Mouse (Mus musculus) MN1 (cell line): ENCODE results near the gene Cilp.
"Not testable (repeated sequence)": the region's sequence is repeated elsewhere in the genome, so short reads cannot be mapped to it uniquely, and the experiment has no call there.

Experiments
- DNase-seq: peaks from one replicate; pipeline ENCODE4 v3.0.0-alpha.2; 2016; ENCODE audit warnings: low spot score

The Cilp gene

DNA sequence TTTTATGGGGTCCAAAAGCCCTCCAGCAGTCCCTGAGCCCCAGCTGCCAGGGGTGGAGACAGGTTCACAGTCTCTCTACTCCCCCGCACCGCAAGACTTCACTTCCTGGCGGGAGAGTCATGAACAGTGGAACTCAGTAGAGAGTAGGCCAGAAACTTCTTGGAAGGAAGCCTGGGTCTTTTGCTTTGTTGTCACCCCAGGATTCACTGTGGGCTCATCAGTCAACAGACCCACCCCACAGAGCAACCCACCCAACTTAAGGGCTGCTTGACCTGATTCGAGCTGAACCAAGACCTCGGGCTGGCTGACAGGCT, 16.6 kb upstream of the Cilp start:
- no peak for DNase-seq

DNA sequence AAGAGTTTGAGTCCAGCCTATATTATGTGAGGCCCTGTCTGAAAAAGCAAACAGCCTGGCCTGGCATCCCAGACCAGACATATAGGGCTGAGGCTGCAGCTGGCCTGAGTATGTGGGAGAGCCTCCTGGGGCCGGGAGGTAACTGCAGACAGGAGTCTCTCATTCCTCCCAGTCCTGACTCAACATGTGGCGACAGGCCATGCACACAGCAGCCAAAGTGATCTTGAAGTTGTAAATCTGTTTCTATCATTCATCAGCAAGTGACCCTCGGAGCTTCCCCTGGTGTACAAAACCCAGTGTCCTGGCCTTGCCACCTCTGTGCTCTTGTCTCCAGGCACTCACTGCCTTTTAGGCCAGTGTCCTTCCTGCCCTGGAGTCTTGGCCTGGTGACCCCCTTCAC, 13.0 kb upstream of the Cilp start:
- DNase-seq, result no peak

DNA sequence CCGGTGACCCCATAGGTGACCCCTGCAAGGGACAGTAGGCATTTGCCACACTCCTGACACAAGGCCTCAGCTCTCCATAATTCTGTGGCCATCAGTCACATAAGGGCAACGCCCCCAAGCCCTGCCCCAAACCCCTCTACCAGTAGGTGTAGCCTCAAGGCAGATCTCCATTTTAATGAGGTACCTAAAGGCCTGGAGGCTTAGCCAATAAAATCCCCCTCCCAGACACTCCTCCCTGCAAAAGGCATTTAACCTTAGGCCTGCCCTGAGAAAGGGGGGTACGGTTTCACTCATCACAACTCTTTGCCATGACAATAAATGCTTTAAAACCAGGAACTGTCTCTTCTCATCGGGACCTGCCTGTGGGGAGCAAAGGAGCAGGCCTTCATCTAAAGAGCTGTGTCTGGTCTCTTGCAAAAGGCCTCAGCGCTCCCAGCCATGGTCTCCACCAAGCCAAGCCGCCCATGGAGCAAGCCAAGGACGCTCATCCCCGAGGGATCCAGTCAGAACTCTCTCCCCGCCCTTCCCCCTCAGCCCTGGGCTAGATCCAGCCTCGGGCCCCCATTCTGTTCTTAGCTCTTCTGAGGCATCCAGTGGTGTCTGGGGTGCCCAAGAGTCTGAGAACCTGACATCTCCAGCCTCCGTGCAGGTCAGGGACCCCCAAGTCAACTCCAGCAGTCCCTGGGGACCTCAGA, 8.9 kb upstream of the Cilp start:
- no peak for DNase-seq

DNA sequence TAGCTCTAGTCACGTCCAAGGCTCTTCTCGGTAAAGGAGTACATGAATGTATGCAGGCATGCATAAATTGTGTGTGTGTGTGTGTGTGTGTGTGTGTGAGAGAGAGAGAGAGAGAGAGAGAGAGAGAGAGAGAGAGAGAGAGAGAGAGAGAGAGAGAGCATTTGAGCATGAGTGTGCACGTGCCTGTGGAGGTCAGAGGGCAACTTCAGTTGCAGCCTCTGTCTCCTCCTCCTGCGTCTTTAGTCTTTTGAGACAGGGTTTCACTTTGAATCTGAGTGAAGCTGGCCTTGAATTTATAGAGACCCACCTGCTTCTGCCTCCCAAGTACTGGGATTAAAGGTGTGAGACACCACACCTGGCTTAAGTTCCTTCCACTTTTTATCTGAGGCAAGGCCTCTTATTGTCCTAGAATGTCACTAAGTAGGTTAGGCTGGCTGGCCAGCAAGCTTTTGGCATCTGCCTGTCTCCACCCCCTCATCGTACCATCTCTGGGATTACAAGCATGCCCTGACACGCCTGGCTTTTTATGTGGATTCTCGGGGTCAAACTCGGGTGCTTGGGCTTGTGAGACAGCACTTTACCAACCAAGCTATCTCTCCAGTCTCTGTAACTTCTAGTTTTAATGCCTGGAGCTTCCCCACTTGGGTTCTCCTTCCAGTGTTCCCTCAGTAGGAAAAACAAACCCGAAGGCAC, 7.6 kb upstream of the Cilp start:
- DNase-seq, result no peak

DNA sequence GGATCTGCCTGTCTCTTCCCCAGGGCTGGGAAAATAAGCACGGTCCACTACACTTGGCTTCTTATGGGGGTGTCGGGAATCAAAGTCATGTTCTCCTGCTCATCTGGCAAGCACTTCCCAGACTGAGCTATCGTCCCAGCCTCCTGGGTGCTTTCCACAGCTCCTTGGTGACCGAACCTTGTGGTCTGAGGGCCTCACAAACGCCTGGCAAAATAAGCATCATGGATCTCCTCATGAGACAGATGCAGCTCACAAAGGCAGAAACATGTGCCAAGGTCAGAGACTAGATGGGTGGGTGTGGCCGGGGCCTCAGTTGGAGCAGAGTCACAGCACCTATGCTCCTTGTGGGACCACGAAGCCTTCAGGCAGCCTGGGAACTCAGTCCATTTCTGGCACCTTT, 5.6 kb upstream of the Cilp start:
- no peak for DNase-seq

DNA sequence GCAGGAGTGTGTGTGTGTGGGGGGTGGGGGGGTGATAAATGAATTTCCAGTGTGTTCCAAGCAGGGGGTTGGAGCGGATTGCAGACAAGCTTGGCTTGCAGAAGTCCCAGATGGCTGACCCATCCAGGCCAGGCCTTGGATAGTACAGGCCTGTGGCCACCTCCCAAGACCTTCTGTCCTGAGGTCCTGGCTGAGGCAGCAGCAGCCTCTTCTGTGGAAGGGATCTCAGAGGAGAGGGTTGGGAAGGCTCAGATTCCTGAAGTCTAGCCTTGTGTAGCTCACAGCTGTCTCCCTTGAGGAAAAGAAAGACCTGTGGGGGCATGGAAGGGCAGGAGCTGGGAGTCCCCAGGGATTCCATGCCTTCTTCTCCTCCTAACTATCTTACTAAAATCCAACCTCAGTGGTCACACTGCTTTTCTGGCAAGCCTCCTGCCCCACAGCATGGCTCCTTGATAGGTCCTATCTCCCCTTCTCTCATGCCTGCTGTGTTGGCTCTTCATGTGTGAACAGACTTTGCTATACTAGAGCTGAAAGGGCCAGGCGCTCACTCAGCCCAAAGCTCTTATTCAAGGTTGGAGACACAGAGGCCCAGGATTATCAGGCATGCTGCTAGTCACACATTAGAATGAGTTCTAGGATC, 3.3 kb upstream of the Cilp start:
- no peak for DNase-seq

DNA sequence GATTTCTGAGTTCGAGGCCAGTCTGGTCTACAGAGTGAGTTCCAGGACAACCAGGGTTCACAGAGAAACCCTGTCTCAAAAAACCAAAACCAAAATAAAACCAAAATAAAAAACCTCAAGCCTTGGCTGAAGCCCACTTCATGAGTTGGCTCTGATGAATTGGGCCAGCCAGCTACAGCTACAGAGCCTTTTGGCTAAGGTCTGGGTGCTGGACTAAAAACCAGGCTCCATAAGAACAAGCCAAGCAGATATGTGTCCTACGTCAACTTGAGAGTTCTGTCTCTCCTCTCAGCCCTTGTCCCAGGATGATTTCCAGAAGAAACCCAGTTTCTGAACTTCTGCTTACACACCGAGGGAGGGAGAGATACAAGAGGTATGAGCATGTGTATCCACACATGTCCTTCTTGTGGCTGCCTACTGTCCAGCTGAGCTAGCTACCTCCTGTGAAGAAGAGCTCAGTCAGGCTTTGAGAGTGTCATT, 2.3 kb upstream of the Cilp start:
- no peak for DNase-seq

DNA sequence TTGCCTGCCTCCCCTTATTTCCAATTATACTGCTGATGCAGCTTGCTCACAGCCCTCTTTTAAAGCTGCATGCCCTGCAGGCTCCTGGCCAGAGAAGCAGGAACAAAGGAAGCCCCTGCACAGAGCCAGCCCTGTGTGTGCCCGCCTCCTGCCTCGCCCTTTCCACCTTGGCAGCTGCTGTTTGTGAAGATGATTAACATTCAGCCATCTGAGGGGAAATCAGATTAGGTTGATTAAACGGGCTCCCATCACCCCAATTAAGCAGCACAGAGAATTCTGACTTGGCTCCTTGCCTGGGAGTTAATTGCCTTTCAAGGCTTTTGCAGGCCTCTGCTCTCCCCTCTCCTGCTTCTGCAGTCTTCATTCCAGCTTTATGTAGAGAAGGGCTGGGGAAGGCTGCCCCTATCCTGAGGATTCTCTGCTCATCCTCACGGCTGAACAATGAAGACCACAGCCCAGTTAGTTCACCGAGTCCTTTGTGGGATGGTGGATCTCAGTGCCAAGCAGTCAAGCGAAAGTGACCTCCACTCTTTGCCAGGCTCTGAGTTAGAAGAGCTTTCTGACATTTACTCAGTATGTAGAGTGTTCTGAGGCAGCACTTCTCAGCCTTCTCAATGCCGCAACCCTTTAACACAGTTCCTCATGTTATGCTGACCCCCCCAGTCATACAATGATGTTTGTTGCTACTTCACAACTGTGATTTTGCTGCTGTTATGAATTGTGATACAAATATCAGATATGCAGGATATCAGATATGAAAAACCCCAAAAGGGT, 2.9 kb downstream of the Cilp start:
- DNase-seq, result peak; percentile 90

DNA sequence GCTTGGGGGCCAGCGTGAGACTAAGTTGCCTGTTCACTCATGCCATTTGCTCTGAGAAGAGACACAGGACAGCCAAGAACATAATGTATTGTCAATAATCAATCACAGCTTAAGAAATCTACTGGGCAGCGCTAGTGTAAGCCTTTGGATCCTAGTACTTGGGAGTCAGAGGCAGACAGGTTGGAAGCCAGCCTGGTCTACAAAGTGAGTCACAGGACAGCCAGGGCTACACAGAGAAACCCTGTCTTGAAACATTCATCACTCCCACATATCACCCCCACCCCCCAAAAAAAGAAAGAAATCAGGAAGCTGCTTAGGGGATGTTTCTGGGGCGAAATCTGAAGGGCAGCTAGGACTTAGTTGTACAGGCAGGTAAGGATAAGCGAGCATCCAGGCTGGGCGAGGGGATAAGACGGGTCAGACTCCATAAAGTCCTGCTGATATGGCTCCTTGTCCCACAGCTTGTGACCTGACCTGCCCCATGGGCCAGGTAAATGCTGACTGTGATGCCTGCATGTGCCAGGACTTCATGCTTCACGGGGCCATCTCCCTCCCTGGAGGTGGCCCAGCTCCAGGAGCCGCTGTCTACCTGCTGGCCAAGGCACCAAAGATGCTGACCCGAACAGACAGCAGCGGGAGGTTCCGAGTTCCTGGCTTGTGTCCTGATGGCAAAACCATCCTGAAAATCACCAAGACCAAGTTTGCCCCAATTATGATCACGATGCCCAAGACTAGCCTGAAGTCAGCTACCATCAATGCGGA, 8.2 kb downstream of the Cilp start:
- no peak for DNase-seq

GRCm38 (mm10) chr9:65273873-65274272, 8.9 kb downstream of the Cilp start:
- no peak for DNase-seq

GRCm38 (mm10) chr9:65274851-65275250, 9.9 kb downstream of the Cilp start:
- DNase-seq, result not testable (repeated sequence)

DNA sequence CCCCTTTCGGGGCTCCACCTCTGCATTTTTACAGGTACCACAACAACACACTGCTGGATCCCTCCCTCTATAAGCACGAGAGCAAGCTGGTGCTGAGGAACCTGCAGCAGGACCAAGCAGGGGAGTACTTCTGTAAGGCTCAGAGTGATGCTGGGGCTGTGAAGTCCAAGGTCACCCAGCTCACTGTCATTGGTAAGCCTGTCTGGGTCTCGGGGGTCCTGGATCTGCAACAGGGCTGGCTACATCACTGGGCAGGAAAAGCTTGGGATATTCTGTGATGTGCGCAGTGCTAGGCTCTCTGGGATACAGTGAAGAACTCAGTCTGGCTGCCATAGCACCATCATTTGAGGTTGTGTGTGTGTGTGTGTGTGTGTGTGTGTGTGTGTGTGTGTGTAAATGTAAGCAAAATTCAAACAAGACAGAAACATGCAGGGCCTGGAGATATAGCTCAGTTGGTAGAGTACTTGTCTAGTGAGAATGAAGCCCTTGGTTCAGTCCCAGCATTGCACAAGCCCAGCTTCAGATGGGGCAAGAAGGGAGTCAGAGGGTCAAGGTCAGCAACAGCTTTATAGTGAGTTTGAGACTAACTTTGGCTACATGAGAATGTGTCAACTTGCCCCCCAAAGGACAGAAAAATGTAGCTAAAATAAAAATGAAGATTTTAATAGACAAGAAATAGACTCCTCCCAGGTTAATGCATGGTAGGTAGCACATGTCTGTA, 11.0 kb downstream of the Cilp start:
- no peak for DNase-seq

DNA sequence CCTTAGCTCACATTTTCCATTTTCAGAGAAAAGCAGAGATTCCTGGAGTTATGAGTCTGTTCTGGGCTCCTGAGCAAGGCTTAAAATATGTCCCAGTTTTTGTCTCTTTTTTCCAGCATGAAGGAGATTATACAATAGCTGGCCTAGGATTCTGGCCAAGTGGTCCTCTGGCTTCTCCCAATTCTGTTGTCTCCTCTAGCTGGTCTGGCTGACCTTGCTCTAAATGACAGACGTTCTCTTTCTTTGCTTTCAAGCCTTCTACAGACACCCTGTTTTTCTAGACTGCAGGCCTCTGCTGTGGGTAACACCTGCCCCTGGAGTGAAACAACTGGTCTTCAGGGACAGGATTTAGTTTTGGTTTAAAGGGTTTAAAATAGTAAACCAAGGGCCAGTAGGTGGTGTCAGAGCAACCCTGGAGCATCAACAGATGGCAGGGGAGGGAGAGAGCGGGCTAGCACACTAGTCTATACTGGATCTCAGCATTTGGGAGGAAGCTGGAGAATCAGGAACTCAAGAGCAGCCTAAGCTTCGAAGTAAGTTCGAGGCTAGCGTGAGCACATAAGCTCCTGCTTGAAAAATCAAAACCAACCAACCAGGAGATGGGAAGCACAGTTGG, 16.7 kb downstream of the Cilp start:
- peak; percentile 14 for DNase-seq

- peak; percentile 71 for DNase-seq
Measured at GRCm38 (mm10) chr9:65283301-65283700, 18.3 kb downstream of the Cilp start.

- not testable (repeated sequence) for DNase-seq
Measured at GRCm38 (mm10) chr9:65288252-65288651, 23.3 kb downstream of the Cilp start.

DNA sequence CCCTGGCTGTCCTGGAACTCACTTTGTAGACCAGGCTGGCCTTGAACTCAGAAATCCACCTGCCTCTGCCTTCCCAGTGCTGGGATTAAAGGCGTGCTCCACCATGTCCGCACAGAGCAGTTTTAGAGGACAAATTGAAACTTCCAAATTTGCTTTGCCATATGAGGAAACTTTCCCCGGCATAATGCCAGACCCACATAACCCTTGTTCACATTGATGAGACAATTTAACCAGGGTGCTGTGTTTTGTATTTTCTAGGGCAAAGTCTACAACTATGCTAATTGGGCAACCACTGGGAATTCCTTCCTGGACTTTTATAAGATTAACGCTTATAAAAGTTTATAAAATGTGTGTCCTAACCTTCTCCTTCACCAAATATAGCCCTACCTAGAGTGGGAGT, 25.0 kb downstream of the Cilp start:
- DNase-seq, result no peak

- DNase-seq, result no peak
Measured at GRCm38 (mm10) chr9:65292421-65292820, 27.4 kb downstream of the Cilp start.

GRCm38 (mm10) chr9:65293119-65293518, 28.1 kb downstream of the Cilp start:
- peak; percentile 18 for DNase-seq

DNA sequence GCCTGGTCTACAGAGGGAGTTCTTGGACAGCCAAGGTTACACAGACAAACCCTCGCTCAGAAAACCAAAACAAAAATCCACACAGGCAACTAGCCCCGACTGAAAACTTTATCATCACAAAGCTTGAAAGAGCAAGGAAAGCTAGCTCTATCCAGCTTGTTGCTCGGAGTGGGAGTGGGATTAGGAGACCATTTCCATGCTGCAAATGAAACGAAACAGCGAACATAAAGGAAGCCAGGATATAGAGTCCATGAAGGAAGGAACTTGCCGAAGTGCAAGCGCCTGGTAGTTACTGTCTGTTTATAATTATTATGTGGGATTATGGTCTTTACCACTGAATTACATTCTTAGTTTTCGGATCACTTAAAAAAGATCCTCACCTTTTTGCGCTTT, 28.6 kb downstream of the Cilp start:
- peak; percentile 27 for DNase-seq

DNA sequence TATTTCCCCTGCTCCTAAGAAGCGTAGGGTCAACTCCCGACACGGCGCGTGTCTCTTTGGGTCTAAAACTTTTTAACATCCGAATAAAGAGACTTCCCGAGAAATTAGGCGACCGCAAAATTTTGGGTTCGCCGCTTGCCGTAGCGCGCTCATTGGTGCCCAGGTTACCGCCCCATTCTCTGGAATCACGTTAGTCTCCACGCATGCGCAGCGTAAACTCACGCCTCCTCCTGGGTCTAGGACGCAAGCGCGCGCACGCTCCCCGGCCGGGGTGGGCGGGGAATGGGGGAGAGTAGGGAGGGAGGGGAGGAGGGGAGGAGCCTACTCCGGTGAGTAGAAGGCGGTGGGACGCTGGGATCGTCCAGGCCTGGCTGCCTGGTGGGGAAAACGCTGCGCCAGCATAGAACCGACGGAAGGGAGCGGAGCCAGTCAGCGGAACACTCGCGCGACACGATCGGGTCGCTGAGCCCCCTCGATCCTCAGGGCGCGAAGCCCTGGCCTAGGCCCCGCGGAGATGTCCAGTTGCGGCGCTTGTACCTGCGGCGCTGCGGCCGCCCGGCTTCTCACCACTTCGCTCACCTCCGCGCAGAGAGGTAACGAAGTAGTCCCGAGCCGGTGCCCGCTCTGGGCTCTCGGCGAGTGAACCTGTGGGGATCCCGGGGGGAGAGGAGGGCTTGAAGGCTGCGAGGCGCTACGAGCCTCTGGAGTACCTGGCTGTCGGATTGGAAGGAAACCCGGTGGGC, 29.2 kb downstream of the Cilp start, which contains the start of gene Clpx:
Gene Clpx, plus strand, starts transcription at position 288 of the 743 bp plus-strand sequence.
- peak; percentile 98 for DNase-seq
